Mouse (Mus musculus): ENCODE data around the gene Col18a1. TPM values are rescaled to one million over a fixed set of nuclear protein-coding genes. Genes with fewer than 3 reads are reported as not detected.

The Col18a1 gene
- polyA plus RNA-seq, 1 experiment from 2014 or later = 96.2 TPM

- WGBS = 69% methylated on average over 2 of the region's 2 CpGs
- H3K27me3 ChIP-seq (ENCODE audit: control insufficient read depth, insufficient read depth, low read length) = no peaks in the 10 kb centered on the region
- H3K4me1 ChIP-seq (ENCODE audit: control insufficient read depth, insufficient read depth, low read length) = peaks cover 18% of the 10 kb centered on the region
- no peak overlapping the region for H3K27ac ChIP-seq (ENCODE audit: low read length)
- no peak overlapping the region for H3K9ac ChIP-seq (ENCODE audit: low read length)
- no peak for ATAC-seq (replicated peaks; ENCODE audit: extremely low read depth, insufficient read depth, low FRiP score)
- no peaks in the 10 kb centered on the region for H3K9me3 ChIP-seq (replicated peaks; ENCODE audit: control insufficient read depth, low read length)
- H3K4me2 ChIP-seq (ENCODE audit: low read depth, low read length) = no peak overlapping the region
- H3K36me3 ChIP-seq (ENCODE audit: control insufficient read depth, insufficient read depth) = no peaks in the 10 kb centered on the region
- no peak overlapping the region for H3K4me3 ChIP-seq (ENCODE audit: low read length)
Observed at GRCm38 (mm10) chr10:77127926-77128325, 38.4 kb downstream of the Col18a1 start.

GRCm38 (mm10) chr10:77126590-77126989 lies 39.8 kb downstream of the Col18a1 start:
- Histone ChIP-seq H3K36me3 (ENCODE audit: control insufficient read depth, insufficient read depth) (no peaks in the 10 kb centered on the region), H3K4me3 (ENCODE audit: low read length) (no peak overlapping the region), H3K4me2 (ENCODE audit: low read depth, low read length) (no peak overlapping the region), H3K9me3 (replicated peaks; ENCODE audit: control insufficient read depth, low read length) (no peaks in the 10 kb centered on the region), H3K4me1 (ENCODE audit: control insufficient read depth, insufficient read depth, low read length) (peaks cover 17% of the 10 kb centered on the region), H3K9ac (ENCODE audit: low read length) (no peak overlapping the region), H3K27ac (ENCODE audit: low read length) (no peak overlapping the region), H3K27me3 (ENCODE audit: control insufficient read depth, insufficient read depth, low read length) (no peaks in the 10 kb centered on the region)
- 94% methylated on average over 2 of the region's 2 CpGs for WGBS
- ATAC-seq (replicated peaks; ENCODE audit: extremely low read depth, insufficient read depth, low FRiP score) = no peak

GRCm38 (mm10) chr10:77125078-77125731 lies 41.1 kb downstream of the Col18a1 start:
- H3K27me3 ChIP-seq (ENCODE audit: control insufficient read depth, insufficient read depth, low read length) = no peaks in the 10 kb centered on the region
- no peak for ATAC-seq (replicated peaks; ENCODE audit: extremely low read depth, insufficient read depth, low FRiP score)
- no peaks in the 10 kb centered on the region for H3K36me3 ChIP-seq (ENCODE audit: control insufficient read depth, insufficient read depth)
- peaks cover 7% of the 10 kb centered on the region for H3K4me1 ChIP-seq (ENCODE audit: control insufficient read depth, insufficient read depth, low read length)
- no peak overlapping the region for H3K27ac ChIP-seq (ENCODE audit: low read length)
- no peaks in the 10 kb centered on the region for H3K9me3 ChIP-seq (replicated peaks; ENCODE audit: control insufficient read depth, low read length)
- H3K4me3 ChIP-seq (ENCODE audit: low read length) = no peak overlapping the region
- no peak overlapping the region for H3K4me2 ChIP-seq (ENCODE audit: low read depth, low read length)
- no peak overlapping the region for H3K9ac ChIP-seq (ENCODE audit: low read length)
- 90% methylated on average over 18 of the region's 18 CpGs for WGBS

GRCm38 (mm10) chr10:77123953-77124352 lies 42.4 kb downstream of the Col18a1 start:
- 63% methylated on average over 8 of the region's 8 CpGs for WGBS
- Histone ChIP-seq H3K9ac (ENCODE audit: low read length) (no peak overlapping the region), H3K4me2 (ENCODE audit: low read depth, low read length) (no peak overlapping the region), H3K4me1 (ENCODE audit: control insufficient read depth, insufficient read depth, low read length) (peaks cover 5% of the 10 kb centered on the region; the same call in 1 of the 2 replicates), H3K27me3 (ENCODE audit: control insufficient read depth, insufficient read depth, low read length) (no peaks in the 10 kb centered on the region), H3K4me3 (ENCODE audit: low read length) (no peak overlapping the region), H3K9me3 (replicated peaks; ENCODE audit: control insufficient read depth, low read length) (no peaks in the 10 kb centered on the region), H3K36me3 (ENCODE audit: control insufficient read depth, insufficient read depth) (no peaks in the 10 kb centered on the region), H3K27ac (ENCODE audit: low read length) (no peak overlapping the region)
- ATAC-seq (replicated peaks; ENCODE audit: extremely low read depth, insufficient read depth, low FRiP score) = no peak

GRCm38 (mm10) chr10:77121287-77122022 lies 44.9 kb downstream of the Col18a1 start:
- Histone ChIP-seq H3K4me2 (ENCODE audit: low read depth, low read length) (no peak overlapping the region), H3K9ac (ENCODE audit: low read length) (no peak overlapping the region), H3K4me3 (ENCODE audit: low read length) (no peak overlapping the region), H3K36me3 (ENCODE audit: control insufficient read depth, insufficient read depth) (no peaks in the 10 kb centered on the region), H3K27me3 (ENCODE audit: control insufficient read depth, insufficient read depth, low read length) (no peaks in the 10 kb centered on the region), H3K27ac (ENCODE audit: low read length) (no peak overlapping the region), H3K9me3 (replicated peaks; ENCODE audit: control insufficient read depth, low read length) (no peaks in the 10 kb centered on the region), H3K4me1 (ENCODE audit: control insufficient read depth, insufficient read depth, low read length) (peaks cover 16% of the 10 kb centered on the region)
- 81% methylated on average over 8 of the region's 8 CpGs for WGBS
- ATAC-seq (replicated peaks; ENCODE audit: extremely low read depth, insufficient read depth, low FRiP score) = no peak

GRCm38 (mm10) chr10:77120501-77120900 lies 45.8 kb downstream of the Col18a1 start:
- Histone ChIP-seq H3K9ac (ENCODE audit: low read length) (no peak overlapping the region), H3K4me1 (ENCODE audit: control insufficient read depth, insufficient read depth, low read length) (peaks cover 19% of the 10 kb centered on the region), H3K4me3 (ENCODE audit: low read length) (no peak overlapping the region), H3K4me2 (ENCODE audit: low read depth, low read length) (no peak overlapping the region), H3K36me3 (ENCODE audit: control insufficient read depth, insufficient read depth) (no peaks in the 10 kb centered on the region), H3K27ac (ENCODE audit: low read length) (no peak overlapping the region), H3K27me3 (ENCODE audit: control insufficient read depth, insufficient read depth, low read length) (no peaks in the 10 kb centered on the region), H3K9me3 (replicated peaks; ENCODE audit: control insufficient read depth, low read length) (no peaks in the 10 kb centered on the region)
- WGBS = 81% methylated on average over 4 of the region's 4 CpGs
- ATAC-seq (replicated peaks; ENCODE audit: extremely low read depth, insufficient read depth, low FRiP score) = no peak

- H3K36me3 ChIP-seq (ENCODE audit: control insufficient read depth, insufficient read depth) = no peaks in the 10 kb centered on the region
- H3K4me2 ChIP-seq (ENCODE audit: low read depth, low read length) = no peak overlapping the region
- no peak overlapping the region for H3K4me3 ChIP-seq (ENCODE audit: low read length)
- 81% methylated on average over 11 of the region's 11 CpGs for WGBS
- H3K9me3 ChIP-seq (replicated peaks; ENCODE audit: control insufficient read depth, low read length) = no peaks in the 10 kb centered on the region
- H3K9ac ChIP-seq (ENCODE audit: low read length) = no peak overlapping the region
- no peaks in the 10 kb centered on the region for H3K27me3 ChIP-seq (ENCODE audit: control insufficient read depth, insufficient read depth, low read length)
- H3K4me1 ChIP-seq (ENCODE audit: control insufficient read depth, insufficient read depth, low read length) = peaks cover 19% of the 10 kb centered on the region
- no peak for ATAC-seq (replicated peaks; ENCODE audit: extremely low read depth, insufficient read depth, low FRiP score)
- H3K27ac ChIP-seq (ENCODE audit: low read length) = no peak overlapping the region
Observed at GRCm38 (mm10) chr10:77119437-77119836, 46.9 kb downstream of the Col18a1 start.

GRCm38 (mm10) chr10:77118361-77118760 lies 48.0 kb downstream of the Col18a1 start:
- Histone ChIP-seq H3K4me3 (ENCODE audit: low read length) (no peak overlapping the region), H3K27me3 (ENCODE audit: control insufficient read depth, insufficient read depth, low read length) (no peaks in the 10 kb centered on the region), H3K9me3 (replicated peaks; ENCODE audit: control insufficient read depth, low read length) (no peaks in the 10 kb centered on the region), H3K4me1 (ENCODE audit: control insufficient read depth, insufficient read depth, low read length) (peaks cover 26% of the 10 kb centered on the region), H3K27ac (ENCODE audit: low read length) (no peak overlapping the region), H3K9ac (ENCODE audit: low read length) (no peak overlapping the region), H3K36me3 (ENCODE audit: control insufficient read depth, insufficient read depth) (no peaks in the 10 kb centered on the region), H3K4me2 (ENCODE audit: low read depth, low read length) (no peak overlapping the region)
- ATAC-seq (replicated peaks; ENCODE audit: extremely low read depth, insufficient read depth, low FRiP score) = no peak
- 52% methylated on average over 1 of the region's 1 CpGs for WGBS

All from heart, embryonic 16.5 days (tissue).